Mouse (Mus musculus) brain, embryonic 14.5 days (tissue): ENCODE measurements around the gene Clec11a.

Experiments used
- CTCF ChIP-seq: fragments of 200-500 bp; IDR thresholded peaks from 2 replicates; pipeline ENCODE4 v1.5.1; 2012; ENCODE audit warnings: inconsistent platforms, mild to moderate bottlenecking, moderate library complexity, borderline replicate concordance; ENCODE audit not compliant: insufficient read depth, insufficient read length; ENCODE audit errors: extremely low read depth
- POLR2A ChIP-seq: fragments of 200-500 bp; IDR thresholded peaks from 2 replicates; pipeline ENCODE4 v1.6.1; 2012; ENCODE audit warnings: mild to moderate bottlenecking, inconsistent platforms, borderline replicate concordance; ENCODE audit not compliant: poor library complexity, insufficient read depth, insufficient read length, severe bottlenecking; ENCODE audit errors: extremely low read depth

DNA sequence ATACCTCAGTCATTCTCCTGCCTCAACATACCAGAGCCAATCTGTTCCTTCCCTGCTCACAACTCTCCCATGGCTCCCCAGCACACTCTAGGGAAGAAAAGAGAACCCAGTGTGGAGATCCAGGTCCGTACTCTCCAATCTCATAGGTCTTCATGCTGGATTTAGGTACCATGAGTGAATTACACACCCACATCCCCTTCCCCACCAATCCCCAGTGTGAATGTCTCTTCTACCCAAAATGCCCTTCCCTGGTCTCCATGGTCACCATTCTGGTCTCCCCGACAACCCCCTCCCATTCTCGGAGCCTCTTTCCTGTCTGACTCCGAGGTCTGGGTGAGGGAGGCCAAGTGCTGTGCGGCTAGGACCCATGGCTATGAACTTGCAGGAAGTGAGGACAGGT is 45.6 kb downstream of the Clec11a start, which contains the start of gene Gm15517:
- no peak for TF ChIP-seq CTCF
- TF ChIP-seq POLR2A, result no peak
